Mouse (Mus musculus) embryo, embryonic 11.5 days (tissue): ENCODE measurements around the gene Rtn4rl1.
"Not testable (repeated sequence)": the region's sequence is repeated elsewhere in the genome, so short reads cannot be mapped to it uniquely, and the experiment has no call there.

Experiments
- DNase-seq: peaks from one replicate; pipeline ENCODE4 v3.0.0-alpha.2; 2012; ENCODE audit warnings: low read depth, low spot score

Gene Rtn4rl1

GRCm38 (mm10) chr11:75295534-75295933 lies 102.0 kb downstream of the Rtn4rl1 start:
- not testable (repeated sequence) for DNase-seq

DNA sequence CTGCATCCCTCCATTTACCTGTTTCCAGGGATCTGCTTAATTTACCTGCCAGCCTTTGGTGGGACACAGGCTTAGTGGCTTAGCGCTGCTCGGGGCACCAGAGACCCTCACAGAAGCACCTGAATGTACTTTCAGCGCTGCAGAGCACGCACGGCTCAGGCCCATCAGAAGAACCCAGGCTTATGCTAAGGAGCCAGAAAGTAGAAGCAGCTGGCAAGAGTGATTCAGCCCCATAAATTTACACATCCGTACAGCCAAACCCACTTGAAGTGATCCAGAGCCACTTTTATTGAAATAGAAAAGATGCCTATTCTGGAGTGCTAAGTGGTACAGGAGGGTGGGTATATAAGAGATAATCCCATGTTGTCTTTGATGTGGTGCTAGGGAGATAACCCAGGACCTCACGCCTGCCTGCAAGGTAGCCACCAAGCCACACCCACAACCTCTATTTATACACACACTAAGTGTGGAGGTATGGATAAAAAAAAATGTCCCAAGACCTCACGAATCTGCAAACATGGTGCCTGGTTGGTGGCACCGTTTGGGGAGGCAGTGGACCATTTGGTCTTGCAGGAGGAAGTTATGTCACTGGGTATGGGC lies 102.9 kb downstream of the Rtn4rl1 start:
- DNase-seq = no peak

DNA sequence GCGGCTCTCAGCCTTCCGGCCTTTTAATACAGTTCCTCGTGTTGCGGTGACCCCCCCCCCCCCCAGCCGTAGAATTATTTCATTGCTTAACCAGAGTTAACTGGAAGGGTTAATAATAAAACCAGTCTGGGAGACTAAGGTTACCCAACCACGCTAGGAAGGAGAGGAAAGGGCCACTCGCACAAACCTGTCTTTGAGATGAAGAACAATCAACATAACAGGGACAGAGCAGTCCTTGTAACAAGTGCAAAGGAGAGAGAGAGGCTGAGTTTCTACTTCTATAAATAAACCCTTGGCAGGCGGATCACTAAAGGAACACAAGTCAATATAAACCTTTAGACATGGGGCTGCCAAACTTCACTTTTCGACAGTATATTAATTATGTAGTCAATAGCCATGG lies 104.0 kb downstream of the Rtn4rl1 start:
- no peak for DNase-seq

GRCm38 (mm10) chr11:75298491-75298890 lies 104.9 kb downstream of the Rtn4rl1 start:
- DNase-seq = no peak

DNA sequence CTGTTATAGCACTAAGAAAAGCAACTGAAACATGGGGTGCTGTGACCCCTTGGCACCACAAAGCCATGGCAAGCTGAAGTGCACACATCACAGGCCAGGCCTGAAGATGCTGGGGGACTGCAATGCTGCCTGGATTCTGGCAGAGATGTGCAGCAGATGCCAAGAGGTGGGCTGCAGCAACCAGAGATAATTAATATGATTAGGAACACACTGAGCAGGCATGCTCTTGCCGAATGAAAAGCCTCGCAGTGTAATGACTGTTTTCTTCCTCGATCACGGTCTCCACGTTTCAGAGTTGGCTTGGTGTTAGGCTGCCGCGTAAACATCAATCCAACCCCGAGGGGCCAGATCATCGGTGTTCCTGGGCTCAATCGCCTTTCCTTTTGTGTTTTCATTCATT lies 106.2 kb downstream of the Rtn4rl1 start:
- DNase-seq = no peak

- DNase-seq = no peak
Measured at GRCm38 (mm10) chr11:75300954-75301353, 107.4 kb downstream of the Rtn4rl1 start.

- no peak for DNase-seq
Measured at GRCm38 (mm10) chr11:75304797-75305196, 111.2 kb downstream of the Rtn4rl1 start.

DNA sequence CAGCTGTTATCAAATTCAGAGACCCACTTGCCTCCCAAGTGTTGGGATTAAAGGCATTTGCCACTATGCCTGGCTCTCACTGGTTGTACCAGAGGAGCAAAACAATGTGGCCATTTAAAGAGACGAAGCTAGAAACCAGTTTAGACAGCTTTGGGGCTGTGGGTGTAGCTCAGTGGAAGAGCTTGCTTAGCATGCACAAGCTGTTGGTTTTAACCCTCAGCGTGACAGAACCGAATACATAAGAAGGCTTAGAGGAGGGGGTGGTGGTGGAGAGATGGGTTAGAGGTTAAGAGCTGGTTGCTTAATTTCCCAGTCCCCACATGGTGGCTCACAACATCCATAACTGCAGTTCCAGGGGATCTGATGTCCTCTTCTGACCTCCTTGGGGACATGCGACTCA lies 115.1 kb downstream of the Rtn4rl1 start:
- no peak for DNase-seq

- DNase-seq = no peak
Measured at GRCm38 (mm10) chr11:75310813-75311212, 117.2 kb downstream of the Rtn4rl1 start.

- DNase-seq = no peak
Measured at GRCm38 (mm10) chr11:75311751-75312150, 118.2 kb downstream of the Rtn4rl1 start.

DNA sequence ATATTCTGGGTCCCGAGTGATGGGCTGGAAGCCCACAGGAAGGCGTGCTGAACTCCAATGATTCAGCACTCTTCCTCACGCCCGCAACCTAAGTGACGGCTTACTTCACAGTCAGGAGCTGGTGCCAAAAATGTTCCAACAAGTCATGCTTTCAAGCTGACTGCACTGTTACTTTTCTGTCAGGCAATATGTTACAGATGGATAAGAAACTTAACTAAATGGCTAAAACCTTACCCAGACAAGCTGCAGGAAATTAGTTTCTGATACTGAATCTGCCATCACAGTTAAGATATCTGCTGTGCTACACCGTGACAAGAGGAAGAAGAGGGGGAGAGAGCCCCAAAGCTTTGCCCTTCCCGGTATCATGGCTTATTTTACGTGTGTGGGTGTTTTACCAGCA lies 120.3 kb downstream of the Rtn4rl1 start:
- DNase-seq = no peak
